Mouse (Mus musculus): ENCODE measurements around the gene 1500011B03Rik. TPM values are rescaled to one million over a fixed set of nuclear protein-coding genes. Genes with fewer than 3 reads are reported as not detected.

The 1500011B03Rik gene
- total RNA-seq, 2 experiments from 2014 or later, result 5.6 to 7.0 TPM

Small RNA genes within 50 kb of the gene (microRNA-seq; reads per million reads assigned to microRNA genes)
- 9.6 to 13.8 reads per million in 2 experiments for gene Mir6240 (ENCODE audit: borderline replicate concordance in 2 of 2)

Other genes starting within 250 kb of the 1500011B03Rik start
- gene Trpv4, start 165.0 kb downstream of the 1500011B03Rik start, total RNA-seq (2021), result 1 to 10 TPM; 1.6 to 2.7 TPM
- gene Gltp, start 132.5 kb downstream of the 1500011B03Rik start, total RNA-seq (2021), result 1 to 10 TPM; 9.0 to 10.0 TPM
- gene Tchp, start 115.7 kb downstream of the 1500011B03Rik start, total RNA-seq (2021), result 1 to 10 TPM; 2.3 to 2.8 TPM
- gene Ankrd13a, start 48.8 kb downstream of the 1500011B03Rik start, total RNA-seq (2021), result 10 to 100 TPM; 21.7 to 22.1 TPM
- 10 to 100 TPM; 16.1 to 21.7 TPM for gene Git2, start 48.0 kb downstream of the 1500011B03Rik start, total RNA-seq (2021)
- gene 4930519G04Rik, start 30.2 kb upstream of the 1500011B03Rik start, total RNA-seq (2021), result not detected
- not detected for gene Gm9936, start 35.2 kb upstream of the 1500011B03Rik start, total RNA-seq (2021)
- 1 to 10 TPM; 1.0 to 1.5 TPM for gene Oasl2, start 73.5 kb upstream of the 1500011B03Rik start, total RNA-seq (2021)
- gene Oasl1, start 99.8 kb upstream of the 1500011B03Rik start, total RNA-seq (2021), result under 1 TPM; 0.38 to 0.51 TPM
- gene 2210016L21Rik, start 118.7 kb upstream of the 1500011B03Rik start, total RNA-seq (2021), result 10 to 100 TPM; 25.3 to 26.9 TPM
- not detected for gene Hnf1a, start 147.6 kb upstream of the 1500011B03Rik start, total RNA-seq (2021)
- 10 to 100 TPM; 19.6 to 20.3 TPM for gene Sppl3, start 187.7 kb upstream of the 1500011B03Rik start, total RNA-seq (2021)

All from gastrocnemius, postnatal 25 days (tissue).